Mouse (Mus musculus): ENCODE results near the gene Lrrc49.

DNA sequence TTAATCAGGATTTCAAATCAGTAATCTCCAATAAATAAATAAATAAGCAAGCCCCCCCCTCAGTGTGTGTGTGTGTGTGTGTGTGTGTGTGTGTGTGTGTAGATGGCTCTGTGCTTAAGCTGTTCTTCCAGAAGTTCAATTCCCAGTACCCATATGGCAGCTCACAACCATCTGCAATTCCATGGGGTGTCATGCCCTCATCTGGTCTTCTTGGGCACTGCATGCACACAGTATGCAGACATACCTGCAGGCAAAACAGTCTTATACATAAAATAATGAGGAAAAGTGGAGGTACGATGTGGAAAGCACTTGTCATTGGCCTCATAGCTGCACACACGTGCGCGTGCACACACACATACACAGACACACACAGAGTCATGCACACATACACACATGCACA is 136.7 kb downstream of the Lrrc49 start:
- TF ChIP-seq POLR2A (IDR thresholded peaks at IDR 0.05; ENCODE audit: extremely low read depth, insufficient read depth, low read length) (no peak), CTCF (IDR thresholded peaks at IDR 0.05; ENCODE audit: extremely low read depth, insufficient read depth, low read length) (no peak)
